Mouse (Mus musculus) brain, embryonic 14.5 days (tissue): ENCODE measurements around the gene Nppa. TPM values are rescaled to one million over a fixed set of nuclear protein-coding genes. Genes with fewer than 3 reads are reported as not detected.

Experiments
- DNase-seq: peaks from one replicate; pipeline ENCODE4 v3.0.0-alpha.2; 2011; ENCODE audit warnings: low read depth
- CTCF ChIP-seq: fragments of 200-500 bp; IDR thresholded peaks from 2 replicates; pipeline ENCODE4 v1.5.1; 2012; ENCODE audit warnings: inconsistent platforms, mild to moderate bottlenecking, moderate library complexity, borderline replicate concordance; ENCODE audit not compliant: insufficient read depth, insufficient read length; ENCODE audit errors: extremely low read depth
- POLR2A ChIP-seq: fragments of 200-500 bp; IDR thresholded peaks from 2 replicates; pipeline ENCODE4 v1.6.1; 2012; ENCODE audit warnings: mild to moderate bottlenecking, inconsistent platforms, borderline replicate concordance; ENCODE audit not compliant: poor library complexity, insufficient read depth, insufficient read length, severe bottlenecking; ENCODE audit errors: extremely low read depth
- polyA plus RNA-seq: library from polyadenylated mRNA; depleted of rRNA; stranded (reverse); fragments of >200 nt; gene quantifications from 2 replicates; pipeline ENCODE4 v1.2.3, GENCODE M21; 2012; rRNA removed

Nppa gene
- polyA plus RNA-seq = 0.85 and 1.1 TPM in 2 replicates

- TF ChIP-seq CTCF (no peak), POLR2A (no peak)
- DNase-seq = peak; percentile 63
Measured at GRCm38 (mm10) chr4:148000202-148000772, at the start of gene Nppa. Gene Nppa (plus strand): TSS chr4:148000722.

DNA sequence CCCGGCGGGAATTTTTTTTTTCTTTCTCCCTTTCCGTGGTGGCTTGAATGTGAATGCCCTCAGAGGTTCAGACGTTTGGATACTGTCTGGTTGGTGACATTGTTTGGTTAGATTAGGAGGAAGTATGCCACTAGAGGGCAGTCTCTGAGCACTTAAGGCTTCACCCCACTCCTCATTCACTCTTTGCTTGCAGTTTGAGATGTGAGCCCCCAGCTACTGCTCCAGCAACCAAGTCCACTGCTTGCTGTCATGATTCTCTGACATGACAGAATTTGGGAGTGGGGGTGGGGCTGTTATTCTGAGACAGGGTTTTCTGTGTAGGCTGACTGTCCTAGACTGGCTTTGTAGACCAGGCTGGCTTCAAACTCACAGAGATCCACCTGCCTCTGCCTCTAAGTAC lies 46.9 kb upstream of the Nppa start:
- TF ChIP-seq POLR2A (no peak), CTCF (peak; percentile 59; the same call in 1 of the 2 replicates)

GRCm38 (mm10) chr4:147957141-147957540 lies 43.4 kb upstream of the Nppa start:
- peak; percentile 13 for DNase-seq

More for the DNA sequence above, 46.9 kb upstream of the Nppa start:
- peak; percentile 73 for DNase-seq

DNA sequence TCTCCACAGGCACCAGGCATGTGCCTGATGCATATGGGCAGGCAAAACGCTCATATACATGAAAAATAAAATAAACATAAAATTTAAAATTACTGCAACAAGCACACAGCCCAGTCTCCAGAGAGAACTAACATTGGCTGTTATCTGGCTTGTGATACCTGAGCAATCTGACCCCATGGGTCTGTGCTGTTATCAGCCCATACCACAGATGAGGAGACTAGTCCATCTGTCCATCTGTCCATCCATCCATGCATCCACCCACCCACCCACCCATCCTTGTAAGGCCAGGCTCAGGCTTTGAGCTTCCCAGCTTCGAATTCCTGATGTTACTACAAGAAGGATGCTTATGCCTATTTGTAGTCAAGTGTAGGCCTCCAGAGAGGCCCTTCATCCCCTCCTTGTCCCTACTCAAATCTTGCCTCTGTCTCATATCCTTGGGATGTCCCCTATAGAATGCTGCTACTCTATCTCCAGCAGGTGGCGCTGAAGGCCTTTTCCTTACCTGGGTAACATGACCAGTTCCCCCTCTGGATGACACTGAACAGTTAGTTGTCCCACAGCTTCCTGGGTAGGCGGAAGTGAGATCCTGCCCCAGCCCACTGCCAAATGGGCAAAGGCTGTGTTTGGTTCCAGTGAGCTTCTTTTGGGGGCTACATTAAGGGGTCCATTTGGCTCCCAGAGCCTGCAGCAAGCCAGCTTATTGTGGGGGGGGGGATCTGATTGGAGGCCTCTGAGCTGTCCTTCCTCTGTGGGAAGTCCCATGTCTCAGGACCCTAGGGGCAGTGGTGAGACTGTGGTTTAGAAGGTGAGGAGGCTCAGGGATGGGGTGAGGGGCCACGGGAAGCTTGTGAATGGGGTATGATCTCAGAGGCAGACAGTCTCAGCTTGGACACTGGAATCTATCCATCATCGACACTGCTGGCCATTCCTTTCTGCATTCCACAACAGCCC lies 40.4 kb upstream of the Nppa start:
- TF ChIP-seq POLR2A (no peak), CTCF (peak; percentile 79; the same call in 1 of the 2 replicates)
- DNase-seq = peak; percentile 83

More at GRCm38 (mm10) chr4:147957141-147957540, 43.4 kb upstream of the Nppa start:
- TF ChIP-seq POLR2A (no peak), CTCF (no peak)

- DNase-seq = no peak
- TF ChIP-seq POLR2A (no peak), CTCF (no peak)
Measured at GRCm38 (mm10) chr4:147962781-147963180, 37.7 kb upstream of the Nppa start.

GRCm38 (mm10) chr4:147963623-147964022 lies 36.9 kb upstream of the Nppa start:
- no peak for TF ChIP-seq POLR2A
- TF ChIP-seq CTCF = no peak
- no peak for DNase-seq

- TF ChIP-seq POLR2A = no peak
- TF ChIP-seq CTCF = no peak
- DNase-seq = no peak
Measured at GRCm38 (mm10) chr4:147965712-147966111, 34.8 kb upstream of the Nppa start.

GRCm38 (mm10) chr4:147968816-147969215 lies 31.7 kb upstream of the Nppa start:
- TF ChIP-seq POLR2A (no peak), CTCF (no peak)
- DNase-seq = no peak

- TF ChIP-seq POLR2A (no peak), CTCF (no peak)
- no peak for DNase-seq
Measured at GRCm38 (mm10) chr4:147969337-147969736, 31.2 kb upstream of the Nppa start.

DNA sequence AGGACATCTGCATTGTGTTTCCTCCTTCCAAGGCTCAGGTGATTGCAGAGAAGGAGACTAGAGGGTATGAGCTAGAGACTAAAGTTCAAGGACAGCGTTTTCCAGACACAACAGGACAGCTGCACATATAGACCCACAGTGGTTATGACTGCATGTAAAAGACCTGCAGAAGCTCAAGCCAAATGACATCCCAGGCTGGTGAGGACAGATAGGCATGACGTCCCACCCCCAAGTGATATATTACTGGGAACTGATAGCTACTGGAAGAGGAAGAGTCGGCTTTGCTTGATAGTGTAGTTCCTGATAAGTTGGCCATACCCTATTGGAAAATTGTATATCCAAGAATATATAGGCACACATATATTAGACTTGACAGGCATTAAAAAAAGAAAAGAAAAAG lies 24.3 kb upstream of the Nppa start:
- no peak for DNase-seq
- TF ChIP-seq CTCF = no peak
- no peak for TF ChIP-seq POLR2A

DNA sequence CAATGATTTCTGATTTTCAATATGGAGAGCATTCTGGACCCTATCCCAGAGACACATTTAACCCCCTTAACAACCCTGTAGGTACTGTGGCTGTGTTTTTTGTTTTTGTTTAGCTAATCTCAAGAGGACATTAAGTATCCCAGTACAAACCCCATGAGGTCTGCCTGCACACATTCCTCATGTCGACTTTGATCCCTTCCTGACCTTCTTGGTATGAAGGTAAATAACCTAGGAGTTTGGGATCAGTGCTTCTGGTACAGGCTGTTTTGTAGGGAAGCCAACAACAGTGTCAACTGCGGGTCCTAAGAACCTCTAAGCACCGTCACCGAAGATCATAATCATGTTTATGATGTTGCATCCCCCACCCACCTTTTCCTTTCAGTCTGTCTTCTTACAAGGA lies 22.8 kb upstream of the Nppa start:
- no peak for TF ChIP-seq CTCF
- no peak for DNase-seq
